ENCODE assay signal across 9 mouse cellular contexts in genomic region chr1:131995062-131995461, GRCm38 (mm10). TPM values are rescaled to one million over a fixed set of nuclear protein-coding genes. Genes with fewer than 3 reads are reported as not detected.
A peak's percentile ranks its signal among the peaks of the same experiment; 100 is the strongest.
DNase-seq lines count a peak whose midpoint lies in the region; ATAC-seq and TF ChIP-seq lines count a peak whose summit lies in the region.
"Had no signal": no experiment of that assay in that cellular context is flagged by ENCODE, and none has a peak within 500 bp of the region (broad histone marks: within the 10 kb centered on the region; RNA-seq: fewer than 3 reads in every experiment).

No protein-coding gene starts in this region.

- TF ChIP-seq CTCF in midbrain, postnatal 0 days (IDR thresholded peaks at IDR 0.05) = peak; percentile 71

- no peaks in the 10 kb centered on the region for H3K36me3 ChIP-seq in heart, embryonic 11.5 days (ENCODE audit: control insufficient read depth, insufficient read depth, low read length)
- H3K36me3 ChIP-seq in midbrain, postnatal 0 days (ENCODE audit: insufficient read depth, low read length) = no peaks in the 10 kb centered on the region
- H3K36me3 ChIP-seq: embryonic facial prominence, embryonic 13.5 days had no signal

- no peaks in the 10 kb centered on the region for H3K27me3 ChIP-seq in heart, embryonic 11.5 days (ENCODE audit: control insufficient read depth, insufficient read depth, low read length)
- no peaks in the 10 kb centered on the region for H3K27me3 ChIP-seq in midbrain, postnatal 0 days (ENCODE audit: insufficient read depth, low read length)
- H3K27me3 ChIP-seq: embryonic facial prominence, embryonic 13.5 days had no signal

- DNase-seq in heart, adult 8-10 months (ENCODE audit: low spot score) = peak; percentile 66
- peak; percentile 79 for DNase-seq in A20 (ENCODE audit: low read depth, low spot score)
- DNase-seq in R1 (ENCODE audit: low read depth, low spot score) = peak; percentile 68
- DNase-seq in embryo, embryonic 9.5 days (ENCODE audit: extremely low spot score) = peak; percentile 48
- DNase-seq in kidney, postnatal 36 days = peak; percentile 68 to 88
- DNase-seq in midbrain, postnatal 0 days (ENCODE audit: low spot score) = peak; percentile 42
- DNase-seq in thymus, postnatal 4 days = peak; percentile 90

- H3K4me3 ChIP-seq in heart, embryonic 11.5 days (ENCODE audit: low read depth, low read length) = no peak overlapping the region
- H3K4me3 ChIP-seq in midbrain, postnatal 0 days (ENCODE audit: low read depth, low read length) = no peak overlapping the region
- H3K4me3 ChIP-seq: embryonic facial prominence, embryonic 13.5 days had no signal

- H3K27ac ChIP-seq in heart, embryonic 11.5 days (ENCODE audit: low read depth, low read length) = no peak overlapping the region
- H3K27ac ChIP-seq in midbrain, postnatal 0 days (ENCODE audit: low read depth, low read length) = no peak overlapping the region
- H3K27ac ChIP-seq: embryonic facial prominence, embryonic 13.5 days had no signal

- no peak overlapping the region for H3K4me2 ChIP-seq in heart, embryonic 11.5 days
- H3K4me2 ChIP-seq in midbrain, postnatal 0 days (ENCODE audit: low read depth, low read length, poor library complexity, severe bottlenecking) = no peak overlapping the region
- H3K4me2 ChIP-seq: embryonic facial prominence, embryonic 13.5 days had no signal

- no peak overlapping the region for H3K9ac ChIP-seq in heart, embryonic 11.5 days (ENCODE audit: low read depth, low read length)
- no peak overlapping the region for H3K9ac ChIP-seq in midbrain, postnatal 0 days (replicated peaks; ENCODE audit: low read length, poor library complexity, severe bottlenecking)
- H3K9ac ChIP-seq: embryonic facial prominence, embryonic 13.5 days had no signal

- WGBS in heart, embryonic 11.5 days (ENCODE audit: insufficient replicate concordance) = 38% methylated on average over 4 of the region's 4 CpGs
- WGBS in midbrain, postnatal 0 days = 45% methylated on average over 4 of the region's 4 CpGs

- H3K9me3 ChIP-seq in heart, embryonic 11.5 days (replicated peaks; ENCODE audit: control insufficient read depth, low read length) = no peaks in the 10 kb centered on the region
- no peaks in the 10 kb centered on the region for H3K9me3 ChIP-seq in midbrain, postnatal 0 days (ENCODE audit: low read length)
- H3K9me3 ChIP-seq: embryonic facial prominence, embryonic 13.5 days had no signal

- no peak for ATAC-seq in heart, embryonic 11.5 days (replicated peaks; ENCODE audit: insufficient number of reproducible peaks, low FRiP score, low TSS enrichment)
- ATAC-seq in midbrain, postnatal 0 days (ENCODE audit: low FRiP score) = no peak

- H3K4me1 ChIP-seq in heart, embryonic 11.5 days (ENCODE audit: control insufficient read depth, insufficient read depth, low read length) = no peaks in the 10 kb centered on the region
- no peaks in the 10 kb centered on the region for H3K4me1 ChIP-seq in midbrain, postnatal 0 days (ENCODE audit: insufficient read depth, low read length)
- H3K4me1 ChIP-seq: embryonic facial prominence, embryonic 13.5 days had no signal

RNA-seq across cellular contexts. Expression of gene Elk4, which starts 12.3 kb away (rescaled TPM):
- 10 to 100 TPM; 62.5 to 79.4 (median 76.0) TPM for total RNA-seq in heart, adult 8-10 months (2022)
- polyA plus RNA-seq in heart, embryonic 11.5 days (2014; fragmentation: Nextera tagmentation; extraction: Ambion mirVana) = 18.0 and 21.0 TPM in 2 replicates
- total RNA-seq in midbrain, postnatal 0 days (2014; rRNA removed) = 17.6 and 23.4 TPM in 2 replicates
- polyA plus RNA-seq in midbrain, postnatal 0 days (2015; fragmentation: Nextera tagmentation; extraction: Ambion mirVana) = 6.0 and 8.1 TPM in 2 replicates

RNA-seq across cellular contexts. Expression of gene Slc45a3, which starts 32.3 kb away (rescaled TPM):
- 1 to 10 TPM; 2.4 to 4.7 (median 3.3) TPM for total RNA-seq in heart, adult 8-10 months (2022)
- polyA plus RNA-seq in heart, embryonic 11.5 days (2014; fragmentation: Nextera tagmentation; extraction: Ambion mirVana) = 0.93 and 1.3 TPM in 2 replicates
- total RNA-seq in midbrain, postnatal 0 days (2014; rRNA removed) = 0.80 and 1.3 TPM in 2 replicates
- polyA plus RNA-seq in midbrain, postnatal 0 days (2015; fragmentation: Nextera tagmentation; extraction: Ambion mirVana) = 0.38 and 0.63 TPM in 2 replicates
